Mouse (Mus musculus): Measurements from ENCODE around the gene St6galnac4. TPM values are rescaled to one million over a fixed set of nuclear protein-coding genes. Genes with fewer than 3 reads are reported as not detected.

The St6galnac4 gene
- total and polyA plus RNA-seq, 3 experiments = 6.7 to 20.8 (median 15.4) TPM

GRCm38 (mm10) chr2:32631737-32632394 lies 45.0 kb downstream of the St6galnac4 start:
- no peaks in the 10 kb centered on the region for H3K9me3 ChIP-seq (replicated peaks)
- ATAC-seq (ENCODE audit: extremely low read depth, insufficient number of reproducible peaks, low FRiP score, poor library complexity, severe bottlenecking) (no peak), DNase-seq (ENCODE audit: low spot score) (peak; percentile 82)
- peaks cover 3% of the 10 kb centered on the region for H3K36me3 ChIP-seq (replicated peaks)
- H3K4me1 ChIP-seq (ENCODE audit: insufficient read depth, low read depth, low read length) = peaks cover 47% of the 10 kb centered on the region
- H3K4me3 ChIP-seq (ENCODE audit: low read depth, low read length) = no peak overlapping the region
- peaks cover 16% of the 10 kb centered on the region for H3K27me3 ChIP-seq (ENCODE audit: insufficient read depth, low read length)
- TF ChIP-seq POLR2AphosphoS5 (IDR thresholded peaks at IDR 0.05; ENCODE audit: insufficient replicate concordance, low read depth, low read length) = no peak
- TF ChIP-seq CTCF (IDR thresholded peaks at IDR 0.05; ENCODE audit: low read depth, low read length) = peak; percentile 85
- TF ChIP-seq GATA2 (IDR thresholded peaks at IDR 0.05; ENCODE audit: borderline replicate concordance, low read depth, low read length) = no peak
- TF ChIP-seq TAL1 (conservative IDR thresholded peaks at IDR 0.05; ENCODE audit: low read depth, low read length) = no peak
- no peak for TF ChIP-seq GATA1 (IDR thresholded peaks at IDR 0.05; ENCODE audit: borderline replicate concordance, low read length)

- Histone ChIP-seq H3K4me1 (ENCODE audit: insufficient read depth, low read depth, low read length) (peaks cover 44% of the 10 kb centered on the region), H3K36me3 (replicated peaks) (peaks cover 3% of the 10 kb centered on the region)
- no peak for ATAC-seq (ENCODE audit: extremely low read depth, insufficient number of reproducible peaks, low FRiP score, poor library complexity, severe bottlenecking)
These were observed 46.8 kb downstream of the St6galnac4 start for GRCm38 (mm10) chr2:32633660-32634059.

GRCm38 (mm10) chr2:32634277-32635105 lies 47.6 kb downstream of the St6galnac4 start:
- Histone ChIP-seq H3K36me3 (replicated peaks) (peaks cover 3% of the 10 kb centered on the region), H3K4me3 (ENCODE audit: low read depth, low read length) (no peak overlapping the region), H3K4me1 (ENCODE audit: insufficient read depth, low read depth, low read length) (peaks cover 42% of the 10 kb centered on the region), H3K9me3 (replicated peaks) (no peaks in the 10 kb centered on the region), H3K27me3 (ENCODE audit: insufficient read depth, low read length) (peaks cover 12% of the 10 kb centered on the region)
- DNase-seq (ENCODE audit: low spot score) (no peak), ATAC-seq (ENCODE audit: extremely low read depth, insufficient number of reproducible peaks, low FRiP score, poor library complexity, severe bottlenecking) (no peak)
- TF ChIP-seq GATA1 (IDR thresholded peaks at IDR 0.05; ENCODE audit: borderline replicate concordance, low read length) = no peak
- TF ChIP-seq CTCF (IDR thresholded peaks at IDR 0.05; ENCODE audit: low read depth, low read length) = no peak
- TF ChIP-seq POLR2AphosphoS5 (IDR thresholded peaks at IDR 0.05; ENCODE audit: insufficient replicate concordance, low read depth, low read length) = no peak
- no peak for TF ChIP-seq TAL1 (conservative IDR thresholded peaks at IDR 0.05; ENCODE audit: low read depth, low read length)
- TF ChIP-seq GATA2 (IDR thresholded peaks at IDR 0.05; ENCODE audit: borderline replicate concordance, low read depth, low read length) = no peak

More at GRCm38 (mm10) chr2:32633660-32634059, 46.8 kb downstream of the St6galnac4 start:
- peaks cover 16% of the 10 kb centered on the region for H3K27me3 ChIP-seq (ENCODE audit: insufficient read depth, low read length)
- DNase-seq (ENCODE audit: low spot score) = no peak
- TF ChIP-seq TAL1 (conservative IDR thresholded peaks at IDR 0.05; ENCODE audit: low read depth, low read length) (no peak), GATA1 (IDR thresholded peaks at IDR 0.05; ENCODE audit: borderline replicate concordance, low read length) (no peak), CTCF (IDR thresholded peaks at IDR 0.05; ENCODE audit: low read depth, low read length) (no peak), GATA2 (IDR thresholded peaks at IDR 0.05; ENCODE audit: borderline replicate concordance, low read depth, low read length) (no peak)
- H3K9me3 ChIP-seq (replicated peaks) = no peaks in the 10 kb centered on the region
- H3K4me3 ChIP-seq (ENCODE audit: low read depth, low read length) = no peak overlapping the region

GRCm38 (mm10) chr2:32636617-32637016 lies 49.7 kb downstream of the St6galnac4 start:
- H3K36me3 ChIP-seq (replicated peaks) = peaks cover 3% of the 10 kb centered on the region
- no peak for TF ChIP-seq CTCF (IDR thresholded peaks at IDR 0.05; ENCODE audit: low read depth, low read length)
- no peak for TF ChIP-seq POLR2AphosphoS5 (IDR thresholded peaks at IDR 0.05; ENCODE audit: insufficient replicate concordance, low read depth, low read length)
- no peak for TF ChIP-seq GATA2 (IDR thresholded peaks at IDR 0.05; ENCODE audit: borderline replicate concordance, low read depth, low read length)
- no peak for TF ChIP-seq GATA1 (IDR thresholded peaks at IDR 0.05; ENCODE audit: borderline replicate concordance, low read length)
- TF ChIP-seq TAL1 (conservative IDR thresholded peaks at IDR 0.05; ENCODE audit: low read depth, low read length) = no peak
- DNase-seq (ENCODE audit: low spot score) (no peak), ATAC-seq (ENCODE audit: extremely low read depth, insufficient number of reproducible peaks, low FRiP score, poor library complexity, severe bottlenecking) (no peak)
- H3K9me3 ChIP-seq (replicated peaks) = no peaks in the 10 kb centered on the region
- peaks cover 3% of the 10 kb centered on the region; the same call in 1 of the 2 replicates for H3K27me3 ChIP-seq (ENCODE audit: insufficient read depth, low read length)
- no peak overlapping the region for H3K4me3 ChIP-seq (ENCODE audit: low read depth, low read length)
- H3K4me1 ChIP-seq (ENCODE audit: insufficient read depth, low read depth, low read length) = peaks cover 44% of the 10 kb centered on the region

- DNase-seq (ENCODE audit: low spot score) (peak; percentile 55), ATAC-seq (ENCODE audit: extremely low read depth, insufficient number of reproducible peaks, low FRiP score, poor library complexity, severe bottlenecking) (peak; percentile 40; the same call in 1 of the 2 replicates)
- TF ChIP-seq GATA1 (IDR thresholded peaks at IDR 0.05; ENCODE audit: borderline replicate concordance, low read length) (no peak), CTCF (IDR thresholded peaks at IDR 0.05; ENCODE audit: low read depth, low read length) (no peak), GATA2 (IDR thresholded peaks at IDR 0.05; ENCODE audit: borderline replicate concordance, low read depth, low read length) (no peak), TAL1 (conservative IDR thresholded peaks at IDR 0.05; ENCODE audit: low read depth, low read length) (no peak), POLR2AphosphoS5 (IDR thresholded peaks at IDR 0.05; ENCODE audit: insufficient replicate concordance, low read depth, low read length) (no peak)
- Histone ChIP-seq H3K27me3 (ENCODE audit: insufficient read depth, low read length) (peaks cover 3% of the 10 kb centered on the region; the same call in 1 of the 2 replicates), H3K4me3 (ENCODE audit: low read depth, low read length) (peak overlapping the region; percentile 58; the same call in 1 of the 2 replicates), H3K9me3 (replicated peaks) (no peaks in the 10 kb centered on the region), H3K36me3 (replicated peaks) (peaks cover 3% of the 10 kb centered on the region), H3K4me1 (ENCODE audit: insufficient read depth, low read depth, low read length) (peaks cover 44% of the 10 kb centered on the region)
These were observed 50.9 kb downstream of the St6galnac4 start for GRCm38 (mm10) chr2:32637778-32638281.

- no peaks in the 10 kb centered on the region for H3K9me3 ChIP-seq (replicated peaks)
- H3K4me1 ChIP-seq (ENCODE audit: insufficient read depth, low read depth, low read length) = peaks cover 43% of the 10 kb centered on the region
- TF ChIP-seq POLR2AphosphoS5 (IDR thresholded peaks at IDR 0.05; ENCODE audit: insufficient replicate concordance, low read depth, low read length) (no peak), TAL1 (conservative IDR thresholded peaks at IDR 0.05; ENCODE audit: low read depth, low read length) (no peak), CTCF (IDR thresholded peaks at IDR 0.05; ENCODE audit: low read depth, low read length) (no peak), GATA1 (IDR thresholded peaks at IDR 0.05; ENCODE audit: borderline replicate concordance, low read length) (no peak), GATA2 (IDR thresholded peaks at IDR 0.05; ENCODE audit: borderline replicate concordance, low read depth, low read length) (no peak)
- ATAC-seq (ENCODE audit: extremely low read depth, insufficient number of reproducible peaks, low FRiP score, poor library complexity, severe bottlenecking) (no peak), DNase-seq (ENCODE audit: low spot score) (no peak)
- no peaks in the 10 kb centered on the region for H3K36me3 ChIP-seq (replicated peaks)
- H3K4me3 ChIP-seq (ENCODE audit: low read depth, low read length) = no peak overlapping the region
- peaks cover 3% of the 10 kb centered on the region; the same call in 1 of the 2 replicates for H3K27me3 ChIP-seq (ENCODE audit: insufficient read depth, low read length)
These were observed 52.7 kb downstream of the St6galnac4 start for GRCm38 (mm10) chr2:32639632-32640031.
